Mouse (Mus musculus) liver, embryonic 13.5 days (tissue): ENCODE measurements around the gene Parm1. TPM values are rescaled to one million over a fixed set of nuclear protein-coding genes. Genes with fewer than 3 reads are reported as not detected.

Experiments used
- ATAC-seq: fragments of 200-750 bp; cut with Nextera tagmentation; 2 replicates; pipeline ENCODE4 v1.8.0; 2017; ENCODE audit warnings: low read depth, mild to moderate bottlenecking, moderate number of reproducible peaks, moderate library complexity
- DNase-seq: peaks from one replicate; pipeline ENCODE4 v3.0.0; 2022
- H3K27ac ChIP-seq: fragments of 300-500 bp; sonication (generic); 2 replicates; pipeline ENCODE4 v1.5.1; 2015; ENCODE audit warnings: moderate library complexity, mild to moderate bottlenecking, inconsistent platforms
- H3K27me3 ChIP-seq: fragments of 300-500 bp; sonication (generic); 2 replicates; pipeline ENCODE4 v1.6.1; 2015; ENCODE audit warnings: mild to moderate bottlenecking, inconsistent platforms
- H3K36me3 ChIP-seq: fragments of 300-500 bp; sonication (generic); 2 replicates; pipeline ENCODE4 v1.6.1; 2015; ENCODE audit warnings: mild to moderate bottlenecking, inconsistent platforms
- H3K4me1 ChIP-seq: fragments of 300-500 bp; sonication (generic); replicated peaks from 2 replicates; pipeline ENCODE4 v1.6.1; 2015; ENCODE audit warnings: inconsistent platforms
- H3K4me2 ChIP-seq: fragments of 300-500 bp; sonication (generic); 2 replicates; pipeline ENCODE4 v1.6.1; 2015; ENCODE audit warnings: inconsistent platforms, mild to moderate bottlenecking, moderate library complexity
- H3K4me3 ChIP-seq: fragments of 300-500 bp; sonication (generic); replicated peaks from 2 replicates; pipeline ENCODE4 v1.5.1; 2015; ENCODE audit warnings: mild to moderate bottlenecking, inconsistent platforms
- H3K9ac ChIP-seq: fragments of 300-500 bp; sonication (generic); 2 replicates; pipeline ENCODE4 v1.6.1; 2015; ENCODE audit warnings: mild to moderate bottlenecking, inconsistent platforms
- H3K9me3 ChIP-seq: fragments of 300-500 bp; sonication (generic); replicated peaks from 2 replicates; pipeline ENCODE4 v1.6.1; 2016; ENCODE audit warnings: inconsistent platforms
- WGBS: fragments of 180-500 bp; shearing (Covaris S2); methylation state at CpG from one replicate; pipeline ENCODE4 v1.1.7; 2015; ENCODE audit not compliant: insufficient replicate concordance; 5-methylcytosine and 5-hydroxymethylcytosine counted together
- polyA plus RNA-seq: library from polyadenylated mRNA; unstranded; fragments of >200 nt; fragmentation: Nextera tagmentation; extraction: Ambion mirVana; gene quantifications from 2 replicates; pipeline ENCODE4 v1.2.1, GENCODE M21; 2015

Parm1 gene
- polyA plus RNA-seq, 1 experiment from 2014 or later = 1.6 TPM

- Histone ChIP-seq H3K27me3 (peaks cover 21% of the 10 kb centered on the region), H3K9ac (peak overlapping the region; percentile 39; the same call in 1 of the 2 replicates), H3K27ac (no peak overlapping the region), H3K4me1 (peaks cover 19% of the 10 kb centered on the region), H3K4me3 (peak overlapping the region; percentile 56), H3K9me3 (no peaks in the 10 kb centered on the region), H3K36me3 (no peaks in the 10 kb centered on the region), H3K4me2 (peak overlapping the region; percentile 76)
- WGBS = 3% methylated on average over 16 of the region's 16 CpGs
- ATAC-seq (no peak), DNase-seq (no peak)
Measured at GRCm38 (mm10) chr5:91518302-91518790, 931 bp downstream of the Parm1 start.

- peak overlapping the region; percentile 56 for H3K4me3 ChIP-seq
- peak overlapping the region; percentile 76 for H3K4me2 ChIP-seq
- H3K9ac ChIP-seq = no peak overlapping the region
- no peaks in the 10 kb centered on the region for H3K9me3 ChIP-seq
- ATAC-seq = no peak
- no peak for DNase-seq
- H3K27me3 ChIP-seq = peaks cover 21% of the 10 kb centered on the region
- no peaks in the 10 kb centered on the region for H3K36me3 ChIP-seq
- WGBS = 26% methylated on average over 7 of the region's 7 CpGs
- H3K4me1 ChIP-seq = peaks cover 19% of the 10 kb centered on the region
- H3K27ac ChIP-seq = no peak overlapping the region
Measured at GRCm38 (mm10) chr5:91518946-91519345, 1.5 kb downstream of the Parm1 start.

GRCm38 (mm10) chr5:91519521-91519920 is 2.1 kb downstream of the Parm1 start:
- Histone ChIP-seq H3K4me2 (no peak overlapping the region), H3K27ac (no peak overlapping the region), H3K4me1 (peaks cover 19% of the 10 kb centered on the region), H3K9ac (no peak overlapping the region), H3K36me3 (no peaks in the 10 kb centered on the region), H3K9me3 (no peaks in the 10 kb centered on the region), H3K27me3 (peaks cover 21% of the 10 kb centered on the region), H3K4me3 (no peak overlapping the region)
- DNase-seq = no peak
- no peak for ATAC-seq
- 48% methylated on average over 4 of the region's 4 CpGs for WGBS

- Histone ChIP-seq H3K4me3 (no peak overlapping the region), H3K36me3 (no peaks in the 10 kb centered on the region), H3K9ac (no peak overlapping the region), H3K27me3 (no peaks in the 10 kb centered on the region), H3K4me1 (0 out of 2 replicates have a peak, but pooled peaks cover 3% of the 10 kb centered on the region), H3K4me2 (no peak overlapping the region), H3K27ac (no peak overlapping the region), H3K9me3 (no peaks in the 10 kb centered on the region)
- DNase-seq = no peak
- WGBS = 62% methylated on average over 10 of the region's 10 CpGs
- ATAC-seq = no peak
Measured at GRCm38 (mm10) chr5:91532748-91533496, 15.5 kb downstream of the Parm1 start.

- Histone ChIP-seq H3K9me3 (no peaks in the 10 kb centered on the region), H3K9ac (no peak overlapping the region), H3K4me3 (no peak overlapping the region), H3K27ac (no peak overlapping the region), H3K4me2 (no peak overlapping the region), H3K27me3 (no peaks in the 10 kb centered on the region), H3K4me1 (no peaks in the 10 kb centered on the region), H3K36me3 (no peaks in the 10 kb centered on the region)
- 58% methylated on average over 7 of the region's 7 CpGs for WGBS
- DNase-seq (no peak), ATAC-seq (no peak)
Measured at GRCm38 (mm10) chr5:91559071-91559610, 41.7 kb downstream of the Parm1 start.

- 51% methylated on average over 2 of the region's 2 CpGs for WGBS
- Histone ChIP-seq H3K27ac (no peak overlapping the region), H3K9me3 (no peaks in the 10 kb centered on the region), H3K27me3 (no peaks in the 10 kb centered on the region), H3K4me1 (no peaks in the 10 kb centered on the region), H3K9ac (no peak overlapping the region), H3K4me3 (no peak overlapping the region), H3K4me2 (no peak overlapping the region), H3K36me3 (no peaks in the 10 kb centered on the region)
- no peak for ATAC-seq
- no peak for DNase-seq
Measured at GRCm38 (mm10) chr5:91559711-91560110, 42.3 kb downstream of the Parm1 start.

- 67% methylated on average over 3 of the region's 3 CpGs for WGBS
- ATAC-seq (no peak), DNase-seq (no peak)
- Histone ChIP-seq H3K9ac (no peak overlapping the region), H3K4me1 (no peaks in the 10 kb centered on the region), H3K4me3 (no peak overlapping the region), H3K4me2 (no peak overlapping the region), H3K9me3 (no peaks in the 10 kb centered on the region), H3K27ac (no peak overlapping the region), H3K36me3 (no peaks in the 10 kb centered on the region), H3K27me3 (no peaks in the 10 kb centered on the region)
Measured at GRCm38 (mm10) chr5:91561394-91561793, 44.0 kb downstream of the Parm1 start.

GRCm38 (mm10) chr5:91562486-91562885 is 45.1 kb downstream of the Parm1 start:
- WGBS = 42% methylated on average over 7 of the region's 7 CpGs
- H3K9me3 ChIP-seq = no peaks in the 10 kb centered on the region
- no peak for ATAC-seq

GRCm38 (mm10) chr5:91564054-91564453 is 46.6 kb downstream of the Parm1 start:
- Histone ChIP-seq H3K9ac (no peak overlapping the region), H3K4me3 (no peak overlapping the region), H3K4me2 (no peak overlapping the region), H3K27me3 (no peaks in the 10 kb centered on the region), H3K36me3 (no peaks in the 10 kb centered on the region), H3K27ac (no peak overlapping the region), H3K9me3 (no peaks in the 10 kb centered on the region), H3K4me1 (no peaks in the 10 kb centered on the region)
- DNase-seq (no peak), ATAC-seq (no peak)
- 76% methylated on average over 3 of the region's 3 CpGs for WGBS

More at GRCm38 (mm10) chr5:91562486-91562885, 45.1 kb downstream of the Parm1 start:
- Histone ChIP-seq H3K4me2 (no peak overlapping the region), H3K9ac (no peak overlapping the region), H3K4me3 (no peak overlapping the region), H3K4me1 (no peaks in the 10 kb centered on the region), H3K27ac (no peak overlapping the region), H3K36me3 (no peaks in the 10 kb centered on the region), H3K27me3 (no peaks in the 10 kb centered on the region)
- DNase-seq = no peak

GRCm38 (mm10) chr5:91565458-91565857 is 48.0 kb downstream of the Parm1 start:
- ATAC-seq (no peak), DNase-seq (no peak)
- H3K9me3 ChIP-seq = no peaks in the 10 kb centered on the region
- no peak overlapping the region for H3K4me3 ChIP-seq
- no peak overlapping the region for H3K9ac ChIP-seq
- H3K36me3 ChIP-seq = no peaks in the 10 kb centered on the region
- no peaks in the 10 kb centered on the region for H3K4me1 ChIP-seq
- H3K27ac ChIP-seq = no peak overlapping the region
- 80% methylated on average over 3 of the region's 3 CpGs for WGBS
- H3K4me2 ChIP-seq = no peak overlapping the region
- no peaks in the 10 kb centered on the region for H3K27me3 ChIP-seq

- ATAC-seq (no peak), DNase-seq (no peak)
- Histone ChIP-seq H3K9me3 (no peaks in the 10 kb centered on the region), H3K27ac (no peak overlapping the region), H3K9ac (no peak overlapping the region), H3K4me1 (no peaks in the 10 kb centered on the region), H3K36me3 (no peaks in the 10 kb centered on the region), H3K27me3 (no peaks in the 10 kb centered on the region), H3K4me3 (no peak overlapping the region), H3K4me2 (no peak overlapping the region)
- WGBS = 62% methylated on average over 3 of the region's 3 CpGs
Measured at GRCm38 (mm10) chr5:91566591-91566990, 49.2 kb downstream of the Parm1 start.

GRCm38 (mm10) chr5:91574211-91574610 is 56.8 kb downstream of the Parm1 start:
- Histone ChIP-seq H3K4me2 (no peak overlapping the region), H3K27me3 (no peaks in the 10 kb centered on the region), H3K4me3 (no peak overlapping the region), H3K9ac (no peak overlapping the region), H3K27ac (no peak overlapping the region), H3K9me3 (no peaks in the 10 kb centered on the region), H3K36me3 (no peaks in the 10 kb centered on the region), H3K4me1 (no peaks in the 10 kb centered on the region)
- no peak for DNase-seq
- no peak for ATAC-seq
- WGBS = 74% methylated on average over 2 of the region's 2 CpGs
